Mouse (Mus musculus) stomach, postnatal 0 days (tissue): Measurements from ENCODE around the gene 2700049A03Rik.

Source experiments
- CTCF ChIP-seq: IDR thresholded peaks from 2 replicates; pipeline ENCODE4 v1.5.1; 2016; ENCODE audit warnings: antibody characterized with exemption, low read depth, mild to moderate bottlenecking, moderate library complexity
- EP300 ChIP-seq: optimal IDR thresholded peaks from 2 replicates; pipeline ENCODE3; 2016; ENCODE audit warnings: antibody characterized with exemption

- TF ChIP-seq CTCF (no peak), EP300 (no peak)
Measured at GRCm38 (mm10) chr12:71217866-71218522, 81.3 kb downstream of the 2700049A03Rik start.
